Mouse (Mus musculus): Measurements from ENCODE around the gene Arf5.

Arf5 gene
- long read RNA-seq, experiment 1, transcript Arf5-201 (6 exons, 1,116 nt) = major isoform, 95 of 111 reads
- long read RNA-seq, experiment 1, partial matches to known transcripts = 9 of 111 reads
- long read RNA-seq, experiment 1, other reads (novel, unspliced or antisense) = 7 of 111 reads
- long read RNA-seq, experiment 2, transcript Arf5-201 (6 exons, 1,116 nt) = major isoform, 99 of 113 reads
- long read RNA-seq, experiment 2, partial matches to known transcripts = 7 of 113 reads
- long read RNA-seq, experiment 2, other reads (novel, unspliced or antisense) = 7 of 113 reads

GRCm38 (mm10) chr6:28423313-28423712 is at the start of gene Arf5:
Gene Arf5 (plus strand): TSS chr6:28423560.
- intact Hi-C loops (cut with DNase I) = loop anchor here (5.0 kb wide), 1 partner anchor 161 kb away; no protein-coding TSS in a partner anchor

GRCm38 (mm10) chr6:28381983-28382382 is 41.4 kb upstream of the Arf5 start:
- intact Hi-C loops (cut with DNase I) = no loop called here

- intact Hi-C loops (cut with DNase I) = no loop called here
These were observed 38.2 kb upstream of the Arf5 start for GRCm38 (mm10) chr6:28385169-28385568.

- intact Hi-C loops (cut with DNase I) = no loop called here
These were observed 34.3 kb upstream of the Arf5 start for GRCm38 (mm10) chr6:28389038-28389437.

GRCm38 (mm10) chr6:28396051-28396852 is 27.1 kb upstream of the Arf5 start:
- intact Hi-C loops (cut with DNase I) = no loop called here

- intact Hi-C loops (cut with DNase I) = no loop called here
These were observed 26.4 kb upstream of the Arf5 start for GRCm38 (mm10) chr6:28396853-28397457.

GRCm38 (mm10) chr6:28397681-28398203 is 25.6 kb upstream of the Arf5 start, which contains the start of gene Zfp800:
Gene Zfp800 (minus strand): TSS chr6:28398005.
- intact Hi-C loops (cut with DNase I) = no loop called here

- intact Hi-C loops (cut with DNase I) = no loop called here
These were observed 24.6 kb upstream of the Arf5 start for GRCm38 (mm10) chr6:28398726-28399125.

- intact Hi-C loops (cut with DNase I) = no loop called here
These were observed 23.6 kb upstream of the Arf5 start for GRCm38 (mm10) chr6:28399791-28400190.

GRCm38 (mm10) chr6:28410053-28410452 is 13.3 kb upstream of the Arf5 start:
- intact Hi-C loops (cut with DNase I) = no loop called here

- intact Hi-C loops (cut with DNase I) = no loop called here
These were observed 12.1 kb upstream of the Arf5 start for GRCm38 (mm10) chr6:28411236-28411635.

- intact Hi-C loops (cut with DNase I) = no loop called here
These were observed 6.4 kb upstream of the Arf5 start for GRCm38 (mm10) chr6:28416981-28417380.

GRCm38 (mm10) chr6:28418449-28418848 is 4.9 kb upstream of the Arf5 start:
- intact Hi-C loops (cut with DNase I) = no loop called here

GRCm38 (mm10) chr6:28419673-28420072 is 3.7 kb upstream of the Arf5 start:
- intact Hi-C loops (cut with DNase I) = loop anchor here (5.0 kb wide), 1 partner anchor 157 kb away; no protein-coding TSS in a partner anchor

GRCm38 (mm10) chr6:28420361-28420760 is 3.0 kb upstream of the Arf5 start:
- intact Hi-C loops (cut with DNase I) = loop anchor here (5.0 kb wide), 1 partner anchor 158 kb away; no protein-coding TSS in a partner anchor

- intact Hi-C loops (cut with DNase I) = loop anchor here (5.0 kb wide), 1 partner anchor 159 kb away; no protein-coding TSS in a partner anchor
These were observed 2.5 kb upstream of the Arf5 start for GRCm38 (mm10) chr6:28420865-28421264.

GRCm38 (mm10) chr6:28421469-28422000 is 1.8 kb upstream of the Arf5 start:
- intact Hi-C loops (cut with DNase I) = loop anchor here (5.0 kb wide), 1 partner anchor 159 kb away; no protein-coding TSS in a partner anchor

- intact Hi-C loops (cut with DNase I) = loop anchor here (5.0 kb wide), 1 partner anchor 160 kb away; no protein-coding TSS in a partner anchor
These were observed 589 bp upstream of the Arf5 start for GRCm38 (mm10) chr6:28422651-28423290.

- intact Hi-C loops (cut with DNase I) = loop anchor here (5.0 kb wide), 1 partner anchor 162 kb away; no protein-coding TSS in a partner anchor
These were observed 671 bp downstream of the Arf5 start for GRCm38 (mm10) chr6:28423767-28424695.

All from adrenal gland (tissue).